Mouse (Mus musculus) embryonic facial prominence, embryonic 10.5 days (tissue): Measurements from ENCODE around the gene Zfp52. TPM values are rescaled to one million over a fixed set of nuclear protein-coding genes. Genes with fewer than 3 reads are reported as not detected.

Source experiments
- DNase-seq: peaks from one replicate; pipeline ENCODE4 v3.0.0-alpha.2; 2017; ENCODE audit warnings: low spot score
- H3K27ac ChIP-seq: fragments of 300-500 bp; sonication (generic); replicated peaks from 2 replicates; pipeline ENCODE4 v1.5.1; 2016; ENCODE audit warnings: mild to moderate bottlenecking
- H3K27me3 ChIP-seq: fragments of 300-500 bp; sonication (generic); replicated peaks from 2 replicates; pipeline ENCODE4 v1.6.1; 2016; ENCODE audit warnings: low read depth, mild to moderate bottlenecking; ENCODE audit not compliant: poor library complexity, severe bottlenecking
- H3K36me3 ChIP-seq: fragments of 300-500 bp; sonication (generic); replicated peaks from 2 replicates; pipeline ENCODE4 v1.6.1; 2016; ENCODE audit warnings: mild to moderate bottlenecking, moderate library complexity
- H3K4me1 ChIP-seq: fragments of 300-500 bp; sonication (generic); 2 replicates; pipeline ENCODE4 v1.6.1; 2016
- H3K4me3 ChIP-seq: fragments of 300-500 bp; sonication (generic); 2 replicates; pipeline ENCODE4 v1.5.1; 2016; ENCODE audit warnings: mild to moderate bottlenecking, moderate library complexity
- H3K9me3 ChIP-seq: fragments of 300-500 bp; sonication (generic); 2 replicates; pipeline ENCODE4 v1.6.1; 2016; ENCODE audit warnings: mild to moderate bottlenecking
- whole genome bisulfite sequencing: fragments of 180-500 bp; shearing (Covaris S2); methylation state at CpG from one replicate; pipeline ENCODE4 v1.1.7; 2016; 5-methylcytosine and 5-hydroxymethylcytosine counted together
- polyA plus RNA-seq: library from polyadenylated mRNA; unstranded; fragments of >200 nt; fragmentation: Nextera tagmentation; extraction: Ambion mirVana; gene quantifications from 2 replicates; pipeline ENCODE4 v1.2.1, GENCODE M21; 2016

Gene Zfp52
- polyA plus RNA-seq, 1 experiment from 2014 or later = 3.0 TPM

DNA sequence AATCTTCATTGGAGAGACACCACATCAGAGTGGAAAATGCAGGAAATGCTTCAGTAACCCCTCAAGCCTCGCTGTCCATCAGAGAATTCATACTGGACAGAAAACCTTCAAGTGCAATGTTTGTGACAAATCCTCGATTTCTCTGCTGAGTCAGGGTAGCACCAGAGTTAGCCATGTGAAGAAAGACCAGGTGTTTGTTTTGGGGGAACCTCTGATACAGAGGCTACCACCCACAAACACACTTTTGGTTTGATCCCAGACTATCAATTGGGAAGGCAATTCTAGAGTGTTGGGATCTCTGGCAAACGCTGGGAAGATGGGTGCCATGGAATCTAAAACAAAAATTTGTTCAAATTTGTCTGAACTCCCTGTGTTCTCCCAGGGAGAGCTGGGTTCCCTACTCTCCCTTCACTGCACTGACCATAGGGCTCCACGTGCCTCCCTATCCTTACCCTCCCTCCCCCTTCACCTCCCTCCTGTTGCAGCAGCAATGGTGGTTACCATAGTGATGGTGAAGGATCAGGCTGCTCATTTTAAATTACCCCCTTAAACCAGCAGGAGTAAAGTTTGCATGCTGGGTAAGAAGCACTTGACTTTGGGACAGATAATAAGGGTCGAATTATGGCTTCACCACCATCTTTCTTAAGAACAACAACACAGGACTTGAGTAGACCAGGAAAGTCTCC lies 4.6 kb upstream of the Zfp52 start:
- Histone ChIP-seq H3K27me3 (no peaks in the 10 kb centered on the region), H3K9me3 (no peaks in the 10 kb centered on the region), H3K4me1 (peaks cover 27% of the 10 kb centered on the region), H3K4me3 (no peak overlapping the region), H3K36me3 (no peaks in the 10 kb centered on the region), H3K27ac (no peak overlapping the region)
- WGBS = 75% methylated on average over 5 of the region's 5 CpGs
- no peak for DNase-seq

DNA sequence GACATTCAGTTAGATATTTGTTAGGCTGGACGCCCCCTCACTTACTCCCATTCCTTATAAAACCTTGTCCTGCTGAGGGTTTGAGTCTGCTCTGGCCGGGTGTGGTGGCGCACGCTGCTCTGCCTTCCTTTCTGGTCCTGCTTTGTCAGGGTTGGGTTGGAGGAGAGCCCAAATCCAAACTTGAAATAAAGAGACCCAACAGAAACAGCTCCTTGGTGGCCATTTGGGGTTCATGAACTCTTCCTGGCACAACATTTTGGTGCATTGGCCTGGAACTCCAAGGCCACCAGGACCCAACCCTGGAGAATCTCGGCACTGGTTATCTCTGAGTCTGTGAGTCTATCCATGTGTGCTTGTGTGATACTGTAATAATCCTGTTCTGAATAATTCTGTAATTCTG lies 3.7 kb upstream of the Zfp52 start:
- Histone ChIP-seq H3K27ac (peak overlapping the region; percentile 98), H3K4me1 (peaks cover 28% of the 10 kb centered on the region), H3K27me3 (no peaks in the 10 kb centered on the region), H3K36me3 (no peaks in the 10 kb centered on the region), H3K9me3 (no peaks in the 10 kb centered on the region), H3K4me3 (peak overlapping the region; percentile 81)
- WGBS = 79% methylated on average over 5 of the region's 5 CpGs
- DNase-seq = no peak

DNA sequence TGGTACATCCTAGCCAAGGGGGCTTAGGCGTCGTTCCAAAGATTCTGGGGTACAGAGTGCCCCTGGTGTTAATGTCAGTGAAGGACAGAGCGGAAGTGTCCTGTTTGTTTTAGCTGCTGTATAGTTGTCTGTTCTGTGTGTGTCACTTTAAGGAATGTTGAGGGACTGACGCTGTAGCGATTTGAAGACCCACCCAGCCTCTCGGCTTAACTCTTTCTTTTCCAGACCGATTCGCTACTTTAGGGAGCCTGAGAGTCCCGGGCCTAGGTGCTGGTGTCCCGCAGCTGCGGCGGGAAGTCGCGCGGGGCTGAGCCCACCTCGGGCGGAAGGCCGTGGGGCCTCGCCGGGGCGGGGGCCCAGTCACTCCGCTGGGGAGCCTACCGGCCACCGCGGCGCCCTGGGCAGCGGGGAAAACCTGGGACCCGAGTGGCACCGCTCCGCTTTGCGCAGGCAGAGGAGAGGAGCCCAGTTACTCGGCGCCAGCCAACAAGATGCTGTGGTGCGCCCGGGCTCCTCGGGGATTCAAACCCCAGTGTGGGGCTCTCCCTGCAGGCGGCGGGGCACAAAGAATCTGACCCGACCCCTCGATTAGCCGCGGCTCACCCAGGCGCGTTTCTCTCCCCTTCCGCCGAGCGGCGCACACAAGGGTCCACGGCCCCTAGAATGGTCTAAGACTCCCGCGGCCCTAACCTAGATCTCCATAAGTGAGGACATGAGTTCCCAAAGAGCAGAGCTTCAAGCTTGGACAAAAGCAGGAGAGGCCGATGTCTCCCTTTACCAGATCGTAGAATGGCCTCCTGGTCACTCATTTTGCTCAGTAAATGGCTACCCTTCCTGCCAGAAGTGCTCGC lies 3.0 kb upstream of the Zfp52 start:
- WGBS = under 1% methylated on average over 54 of the region's 54 CpGs
- DNase-seq = peak; percentile 78
- Histone ChIP-seq H3K36me3 (no peaks in the 10 kb centered on the region), H3K27me3 (no peaks in the 10 kb centered on the region), H3K4me1 (peaks cover 28% of the 10 kb centered on the region), H3K27ac (peak overlapping the region; percentile 98), H3K4me3 (peak overlapping the region; percentile 81), H3K9me3 (no peaks in the 10 kb centered on the region)

DNA sequence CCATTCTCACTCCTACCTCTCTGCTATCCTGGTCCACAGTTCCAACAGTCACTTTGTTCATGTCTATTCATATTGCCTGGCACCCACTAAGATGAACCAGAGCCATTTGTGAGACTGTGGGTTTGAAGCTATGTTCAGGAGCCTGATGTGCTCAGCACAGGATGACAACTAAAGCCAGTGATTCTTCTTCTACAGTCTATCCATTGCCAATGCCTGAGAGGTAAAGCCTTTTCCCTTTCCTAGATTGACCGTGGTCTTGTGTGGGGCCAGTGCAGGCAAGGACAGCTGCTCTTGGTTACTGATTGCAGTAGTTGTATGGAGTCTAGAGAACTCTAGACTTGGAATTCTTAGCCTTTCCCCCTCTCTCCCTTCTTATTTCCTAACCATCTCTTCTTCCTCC lies 1.4 kb upstream of the Zfp52 start:
- DNase-seq = no peak

DNA sequence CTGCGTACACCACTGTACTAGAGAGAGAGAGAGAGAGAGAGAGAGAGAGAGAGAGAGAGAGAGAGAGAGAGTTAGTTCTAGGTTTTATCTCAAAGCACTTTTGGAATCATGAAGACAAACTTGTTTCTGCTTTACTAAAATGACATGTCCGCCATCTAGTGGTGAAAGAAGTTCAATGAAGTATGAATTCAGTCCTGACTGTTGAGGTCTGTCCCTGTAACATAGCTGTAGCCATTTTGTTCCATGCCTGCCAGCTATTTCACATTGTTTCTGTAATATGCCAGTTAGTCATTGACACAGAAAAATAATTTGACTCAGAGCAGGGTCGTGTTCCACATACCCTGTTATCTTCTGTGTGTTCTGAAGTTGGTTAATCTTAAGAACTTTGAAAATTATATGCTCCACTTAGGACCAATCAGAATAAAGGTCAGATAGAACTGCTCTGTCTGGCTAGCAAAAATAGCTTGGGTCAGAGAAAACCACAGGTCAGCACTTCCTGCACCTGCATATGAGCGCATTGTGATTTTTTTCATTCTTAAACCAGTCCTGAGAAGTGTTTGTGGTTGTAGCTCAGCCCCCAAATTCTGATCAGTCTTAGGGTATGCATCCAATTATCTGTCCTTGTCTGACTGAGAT lies 761 bp upstream of the Zfp52 start:
- DNase-seq = no peak
- no peaks in the 10 kb centered on the region for H3K9me3 ChIP-seq
- H3K27me3 ChIP-seq = no peaks in the 10 kb centered on the region
- WGBS = 22% methylated on average over 4 of the region's 4 CpGs
- peak overlapping the region; percentile 62; the same call in 1 of the 2 replicates for H3K4me3 ChIP-seq
- peaks cover 28% of the 10 kb centered on the region for H3K4me1 ChIP-seq
- H3K36me3 ChIP-seq = no peaks in the 10 kb centered on the region
- H3K27ac ChIP-seq = no peak overlapping the region

More for the DNA sequence above, 1.4 kb upstream of the Zfp52 start:
- Histone ChIP-seq H3K27me3 (no peaks in the 10 kb centered on the region), H3K9me3 (no peaks in the 10 kb centered on the region), H3K27ac (no peak overlapping the region), H3K36me3 (no peaks in the 10 kb centered on the region), H3K4me1 (peaks cover 28% of the 10 kb centered on the region), H3K4me3 (no peak overlapping the region)
- 97% methylated on average over 1 of the region's 1 CpGs for WGBS

DNA sequence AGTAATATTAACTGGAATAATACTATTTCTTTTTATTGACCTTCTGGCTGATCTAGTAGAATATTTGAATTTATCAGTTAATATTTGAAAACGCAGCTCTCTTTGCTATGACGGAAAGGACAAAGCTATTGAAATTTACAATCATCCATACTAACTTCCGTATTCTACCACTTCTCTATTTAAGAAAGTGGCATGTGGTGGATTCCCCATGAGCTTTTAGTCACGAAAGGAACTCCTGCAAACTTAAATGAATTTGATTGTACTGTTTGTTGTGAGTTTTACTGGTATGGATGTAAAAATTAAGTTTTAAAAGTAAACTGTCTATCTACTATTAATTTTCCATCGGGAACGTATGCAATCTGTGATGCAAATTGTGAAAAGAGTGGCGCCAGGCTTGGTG lies 757 bp downstream of the Zfp52 start:
- H3K27ac ChIP-seq = no peak overlapping the region
- WGBS = 39% methylated on average over 7 of the region's 7 CpGs
- peak overlapping the region; percentile 62 for H3K4me3 ChIP-seq
- no peak for DNase-seq
- H3K9me3 ChIP-seq = no peaks in the 10 kb centered on the region
- no peaks in the 10 kb centered on the region for H3K27me3 ChIP-seq
- H3K36me3 ChIP-seq = no peaks in the 10 kb centered on the region
- H3K4me1 ChIP-seq = peaks cover 28% of the 10 kb centered on the region

DNA sequence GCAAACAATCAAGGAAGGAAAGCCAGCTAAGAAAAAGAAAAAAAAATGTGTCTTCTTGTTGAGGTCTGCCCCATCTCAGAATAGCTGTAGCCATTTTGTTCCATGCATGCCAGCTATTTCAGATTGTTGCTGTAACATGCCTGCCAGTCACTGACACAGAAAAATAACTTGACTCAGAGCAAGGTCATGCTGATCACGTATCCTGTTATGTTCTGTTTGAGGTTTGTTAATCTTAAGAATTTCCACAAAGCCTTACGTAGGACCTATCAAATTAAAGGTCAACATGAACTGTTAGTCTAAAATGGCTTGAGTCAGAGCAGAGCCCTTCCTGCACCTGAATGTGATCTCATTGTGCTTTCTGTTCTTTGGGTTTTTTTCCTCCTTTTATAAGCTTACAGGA lies 1.3 kb downstream of the Zfp52 start:
- no peak overlapping the region for H3K4me3 ChIP-seq
- 71% methylated on average over 2 of the region's 2 CpGs for WGBS
- no peaks in the 10 kb centered on the region for H3K9me3 ChIP-seq
- no peaks in the 10 kb centered on the region for H3K27me3 ChIP-seq
- no peaks in the 10 kb centered on the region for H3K36me3 ChIP-seq
- no peak for DNase-seq
- H3K4me1 ChIP-seq = peaks cover 26% of the 10 kb centered on the region
- H3K27ac ChIP-seq = no peak overlapping the region

DNA sequence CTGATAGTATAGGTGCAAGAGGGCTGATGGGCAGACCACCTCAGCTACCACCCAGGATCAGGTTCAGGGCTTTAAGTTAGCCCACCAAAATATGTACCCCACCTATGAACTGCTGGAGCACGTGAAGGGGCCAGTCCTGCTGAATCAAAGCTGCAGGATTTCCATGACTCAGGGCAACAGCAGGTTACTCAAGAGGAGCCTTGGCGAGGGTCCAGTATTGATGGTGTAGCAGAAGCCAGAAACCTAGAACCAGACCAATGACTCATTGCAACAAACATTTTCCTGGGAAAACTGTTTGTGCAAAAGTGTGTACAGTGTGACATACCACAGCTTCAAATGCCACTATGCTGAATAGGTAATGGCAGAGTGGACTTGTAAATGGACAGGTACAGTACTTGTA lies 22.5 kb downstream of the Zfp52 start:
- no peaks in the 10 kb centered on the region for H3K9me3 ChIP-seq
- H3K27me3 ChIP-seq = no peaks in the 10 kb centered on the region
- H3K4me1 ChIP-seq = no peaks in the 10 kb centered on the region
- peaks cover 16% of the 10 kb centered on the region for H3K36me3 ChIP-seq
- WGBS = 86% methylated on average over 2 of the region's 2 CpGs
- no peak overlapping the region for H3K4me3 ChIP-seq
- no peak overlapping the region for H3K27ac ChIP-seq
- no peak for DNase-seq

DNA sequence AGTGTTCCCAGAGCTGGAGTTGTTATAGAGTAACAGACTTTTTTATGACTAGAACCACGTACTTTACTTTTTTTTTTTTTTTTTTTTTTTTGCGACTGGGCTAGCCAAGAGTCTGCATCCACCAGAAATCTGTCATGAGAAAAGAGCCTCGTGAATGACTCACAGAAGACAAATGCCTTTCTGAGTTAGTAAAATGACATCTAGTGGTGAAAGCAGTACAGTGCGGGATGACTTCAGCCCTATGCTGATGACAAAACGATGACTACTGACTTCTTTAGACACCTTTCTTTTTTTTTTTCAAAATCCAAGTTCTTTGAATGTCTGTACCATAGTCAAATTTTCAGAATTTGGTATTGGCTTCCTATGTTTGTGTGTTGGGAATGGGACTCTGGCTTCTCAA lies 30.9 kb downstream of the Zfp52 start:
- H3K4me3 ChIP-seq = peak overlapping the region; percentile 75
- no peaks in the 10 kb centered on the region for H3K9me3 ChIP-seq
- DNase-seq = peak; percentile 15
- peaks cover 9% of the 10 kb centered on the region; the same call in 1 of the 2 replicates for H3K36me3 ChIP-seq
- peak overlapping the region; percentile 92 for H3K27ac ChIP-seq
- H3K27me3 ChIP-seq = no peaks in the 10 kb centered on the region
- peaks cover 9% of the 10 kb centered on the region for H3K4me1 ChIP-seq
- 9% methylated on average over 5 of the region's 5 CpGs for WGBS

DNA sequence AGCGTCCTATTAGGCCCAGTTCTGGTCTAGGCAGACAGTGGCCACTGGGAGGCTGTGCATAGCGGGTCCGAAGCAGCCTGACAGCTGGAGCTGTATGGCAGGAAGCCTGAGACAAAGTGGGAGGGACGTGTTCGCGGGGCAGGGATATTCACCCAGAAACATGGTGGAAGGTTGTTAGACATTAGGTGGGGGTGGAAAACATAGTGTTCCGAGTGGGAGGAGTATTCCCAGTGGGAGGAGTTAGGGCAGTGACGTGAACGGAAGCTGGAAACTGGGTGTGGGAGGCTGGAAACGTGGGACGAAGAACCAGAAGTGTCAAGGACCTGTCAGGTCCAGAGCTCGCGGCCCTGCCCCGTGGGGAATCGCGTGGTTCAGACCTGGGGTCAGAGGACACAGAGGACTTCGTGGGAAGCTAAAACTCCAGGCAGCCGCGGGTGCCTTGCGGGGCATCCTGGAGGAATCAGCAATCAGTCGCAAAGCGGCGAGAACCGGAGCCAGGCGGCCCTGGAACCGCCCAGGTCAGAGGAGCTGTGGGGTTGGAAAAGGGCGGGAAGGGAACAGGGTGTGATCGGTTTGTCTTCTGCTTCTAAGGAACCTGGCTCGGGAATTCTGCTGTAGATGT lies 31.5 kb downstream of the Zfp52 start, which contains the start of gene Zfp948:
Gene Zfp948, plus strand, starts transcription at position 281 of the 622 bp plus-strand sequence.
- WGBS = 1% methylated on average over 29 of the region's 29 CpGs
- peaks cover 9% of the 10 kb centered on the region; the same call in 1 of the 2 replicates for H3K36me3 ChIP-seq
- peak within 1 kb of the TSS; percentile 92 for H3K27ac ChIP-seq
- no peaks in the 10 kb centered on the region for H3K27me3 ChIP-seq
- H3K4me1 ChIP-seq = peaks cover 9% of the 10 kb centered on the region
- H3K4me3 ChIP-seq = peak within 1 kb of the TSS; percentile 75
- H3K9me3 ChIP-seq = no peaks in the 10 kb centered on the region
- peak; percentile 85 for DNase-seq

DNA sequence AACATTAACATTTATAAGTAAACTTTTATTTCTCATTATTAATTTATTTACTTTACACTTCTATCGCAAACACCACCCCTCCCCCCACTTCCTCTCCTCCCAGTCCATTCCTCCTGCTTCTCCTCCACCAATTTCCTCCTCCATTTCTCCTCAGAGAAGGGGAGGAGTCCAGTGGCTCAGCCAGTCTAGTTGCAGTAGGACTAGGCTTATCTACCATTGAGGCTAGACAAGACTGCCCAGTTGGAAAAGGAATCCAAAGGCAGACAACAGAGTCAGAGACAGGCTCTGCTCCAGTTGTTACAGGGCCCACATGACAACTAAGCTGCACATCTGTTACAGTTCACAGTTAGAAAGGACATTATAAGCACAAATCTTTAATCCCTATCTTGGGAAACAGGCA lies 32.4 kb downstream of the Zfp52 start:
- Histone ChIP-seq H3K4me1 (peaks cover 9% of the 10 kb centered on the region), H3K36me3 (peaks cover 13% of the 10 kb centered on the region), H3K9me3 (no peaks in the 10 kb centered on the region), H3K27me3 (no peaks in the 10 kb centered on the region), H3K4me3 (peak overlapping the region; percentile 75), H3K27ac (peak overlapping the region; percentile 72)
- peak; percentile 49 for DNase-seq
- WGBS = 38% methylated on average over 1 of the region's 1 CpGs

DNA sequence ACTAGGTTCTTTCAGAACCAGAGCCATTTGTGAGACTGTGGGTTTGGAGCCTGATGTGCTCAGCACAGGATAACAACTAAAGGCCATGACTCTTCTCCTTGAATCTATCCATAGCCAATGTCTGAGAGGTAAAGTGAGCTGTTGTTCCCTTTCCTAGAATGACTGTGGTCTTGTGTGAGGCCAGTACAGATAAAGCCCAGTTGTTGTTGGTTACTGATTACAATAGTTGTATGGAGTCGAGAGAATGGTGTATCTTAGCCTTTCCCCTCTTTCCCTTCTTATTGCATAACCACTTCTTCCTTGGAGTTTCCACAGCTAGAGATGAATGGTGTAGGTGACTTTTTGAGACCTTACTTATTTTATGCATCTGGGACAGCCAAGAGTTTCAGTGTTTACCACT lies 43.7 kb downstream of the Zfp52 start:
- Histone ChIP-seq H3K27me3 (no peaks in the 10 kb centered on the region), H3K27ac (no peak overlapping the region), H3K4me3 (no peak overlapping the region), H3K36me3 (peaks cover 58% of the 10 kb centered on the region), H3K4me1 (no peaks in the 10 kb centered on the region), H3K9me3 (no peaks in the 10 kb centered on the region)
- DNase-seq = no peak
- 88% methylated on average over 1 of the region's 1 CpGs for WGBS
